Mouse (Mus musculus) kidney, postnatal 0 days (tissue): Measurements from ENCODE around the gene Zmym6. TPM values are rescaled to one million over a fixed set of nuclear protein-coding genes. Genes with fewer than 3 reads are reported as not detected.

Experiments used
- ATAC-seq: fragments of 200-750 bp; cut with Nextera tagmentation; replicated peaks from 2 replicates; pipeline ENCODE4 v1.8.0; 2017; ENCODE audit warnings: low read depth, moderate number of reproducible peaks, moderate TSS enrichment, moderate library complexity; ENCODE audit not compliant: low FRiP score
- DNase-seq: peaks from one replicate; pipeline ENCODE4 v3.0.0-alpha.2; 2016; ENCODE audit warnings: low spot score
- H3K27ac ChIP-seq: fragments of 300-500 bp; sonication (generic); 2 replicates; pipeline ENCODE4 v1.5.1; 2014; ENCODE audit warnings: mild to moderate bottlenecking
- H3K27me3 ChIP-seq: fragments of 300-500 bp; sonication (generic); 2 replicates; pipeline ENCODE4 v1.6.1; 2014; ENCODE audit warnings: low read length, mixed read lengths; ENCODE audit not compliant: insufficient read depth
- H3K36me3 ChIP-seq: fragments of 300-500 bp; sonication (generic); 2 replicates; pipeline ENCODE4 v1.6.1; 2014; ENCODE audit warnings: low read length, mixed read lengths; ENCODE audit not compliant: insufficient read depth
- H3K4me1 ChIP-seq: fragments of 300-500 bp; sonication (generic); replicated peaks from 2 replicates; pipeline ENCODE4 v1.6.1; 2014; ENCODE audit warnings: antibody characterized with exemption, low read length, mixed read lengths; ENCODE audit not compliant: insufficient read depth
- H3K4me2 ChIP-seq: fragments of 300-500 bp; sonication (generic); 2 replicates; pipeline ENCODE4 v1.6.1; 2014; ENCODE audit warnings: mild to moderate bottlenecking, low read length, moderate library complexity, mixed read lengths
- H3K4me3 ChIP-seq: fragments of 300-500 bp; sonication (generic); replicated peaks from 2 replicates; pipeline ENCODE4 v1.5.1; 2014; ENCODE audit warnings: low read depth, low read length
- H3K9ac ChIP-seq: fragments of 300-500 bp; sonication (generic); 2 replicates; pipeline ENCODE4 v1.6.1; 2014; ENCODE audit warnings: low read depth, low read length
- H3K9me3 ChIP-seq: fragments of 300-500 bp; sonication (generic); replicated peaks from 2 replicates; pipeline ENCODE4 v1.6.1; 2016; ENCODE audit warnings: low read length, inconsistent platforms, mixed read lengths
- CTCF ChIP-seq: IDR thresholded peaks from 2 replicates; pipeline ENCODE4 v1.5.1; 2016; ENCODE audit warnings: antibody characterized with exemption, low read depth, mild to moderate bottlenecking, moderate library complexity
- WGBS: fragments of 180-500 bp; shearing (Covaris S2); extraction: QIAGEN DNeasy Blood & Tissue Kit; methylation state at CpG from one replicate; pipeline ENCODE4 v1.1.7; 2014; 5-methylcytosine and 5-hydroxymethylcytosine counted together
- polyA plus RNA-seq: library from polyadenylated mRNA; unstranded; fragments of >200 nt; fragmentation: Nextera tagmentation; extraction: Ambion mirVana; gene quantifications from 2 replicates; pipeline ENCODE4 v1.2.1, GENCODE M21; 2015

Zmym6 gene
- polyA plus RNA-seq, 1 experiment from 2014 or later = 12.8 TPM

DNA sequence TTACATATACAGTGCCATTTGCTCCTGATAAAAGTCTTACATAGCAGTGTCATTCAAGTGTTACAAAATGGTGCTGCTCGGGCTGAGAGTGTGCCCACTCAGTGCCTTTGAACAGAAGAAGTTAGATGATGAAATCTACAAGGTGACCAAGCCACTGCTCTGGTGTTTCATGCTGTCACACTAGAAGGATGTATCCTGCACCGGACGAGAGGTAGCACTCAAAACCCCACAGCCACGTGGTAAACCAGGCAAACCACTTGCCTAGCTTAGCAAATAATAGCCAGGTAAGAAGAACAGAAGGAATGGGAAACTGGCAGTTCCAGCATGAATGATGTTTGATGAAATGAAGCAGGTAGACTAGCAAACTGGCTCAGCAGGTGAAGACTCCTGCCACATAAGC is 33.4 kb downstream of the Zmym6 start:
- Histone ChIP-seq H3K4me2 (no peak overlapping the region), H3K9me3 (no peaks in the 10 kb centered on the region), H3K4me1 (no peaks in the 10 kb centered on the region), H3K9ac (no peak overlapping the region), H3K27ac (no peak overlapping the region), H3K4me3 (no peak overlapping the region), H3K36me3 (0 out of 2 replicates have a peak, but pooled peaks cover 7% of the 10 kb centered on the region), H3K27me3 (no peaks in the 10 kb centered on the region)
- DNase-seq (no peak), ATAC-seq (no peak)
- WGBS = 68% methylated on average over 4 of the region's 4 CpGs
- no peak for TF ChIP-seq CTCF

DNA sequence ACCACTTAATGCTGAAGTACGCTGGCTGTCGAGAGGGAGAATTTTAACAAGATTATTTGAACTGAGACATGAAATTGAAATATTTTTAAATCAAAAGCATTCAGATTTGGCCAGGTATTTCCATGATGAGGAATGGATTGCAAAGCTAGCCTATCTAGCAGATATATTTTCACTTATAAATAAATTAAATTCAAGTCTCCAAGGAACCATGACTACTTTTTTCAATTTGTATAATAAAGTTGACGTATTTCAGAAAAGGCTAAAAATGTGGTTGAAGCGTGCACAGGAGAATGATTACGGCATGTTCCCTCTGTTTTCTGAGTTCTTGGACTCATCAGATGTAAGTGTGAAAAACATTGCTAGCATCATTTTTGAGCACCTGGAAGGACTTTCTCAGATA is 46.2 kb downstream of the Zmym6 start, which contains the start of gene Tmem35b:
Gene Tmem35b (plus strand): TSS at position 301 of the 400 bp plus-strand sequence.
- H3K4me1 ChIP-seq = no peaks in the 10 kb centered on the region
- DNase-seq (no peak), ATAC-seq (no peak)
- 96% methylated on average over 5 of the region's 5 CpGs for WGBS
- no peak within 1 kb of the TSS for H3K9ac ChIP-seq
- no peak within 1 kb of the TSS for H3K27ac ChIP-seq
- no peaks in the 10 kb centered on the region for H3K27me3 ChIP-seq
- no peak within 1 kb of the TSS for H3K4me3 ChIP-seq
- TF ChIP-seq CTCF = no peak
- H3K4me2 ChIP-seq = no peak within 1 kb of the TSS
- no peaks in the 10 kb centered on the region for H3K36me3 ChIP-seq
- no peaks in the 10 kb centered on the region for H3K9me3 ChIP-seq

DNA sequence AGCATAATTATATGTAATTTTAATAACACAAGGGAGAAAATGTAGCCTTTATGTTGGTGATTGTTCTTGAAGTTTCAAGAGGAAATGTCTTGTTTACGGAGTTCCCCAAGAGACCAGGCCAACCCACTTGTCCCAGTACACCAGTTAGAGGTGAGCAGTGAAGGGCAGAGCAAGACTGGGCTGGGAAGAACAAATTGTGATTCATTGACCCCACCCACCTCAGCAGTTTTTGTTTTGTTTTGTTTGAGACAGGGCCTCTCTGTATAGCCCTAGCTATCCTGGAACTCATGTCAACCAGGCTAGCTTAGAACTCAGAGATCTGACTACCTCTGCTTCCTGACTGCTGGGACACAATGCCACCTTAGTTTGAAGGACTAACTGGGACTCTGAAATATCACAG is 47.1 kb downstream of the Zmym6 start:
- no peak for TF ChIP-seq CTCF
- H3K9ac ChIP-seq = no peak overlapping the region
- H3K4me1 ChIP-seq = no peaks in the 10 kb centered on the region
- H3K27ac ChIP-seq = no peak overlapping the region
- no peaks in the 10 kb centered on the region for H3K9me3 ChIP-seq
- ATAC-seq (no peak), DNase-seq (no peak)
- H3K27me3 ChIP-seq = no peaks in the 10 kb centered on the region
- no peak overlapping the region for H3K4me3 ChIP-seq
- H3K36me3 ChIP-seq = no peaks in the 10 kb centered on the region
- no peak overlapping the region for H3K4me2 ChIP-seq
- 81% methylated on average over 1 of the region's 1 CpGs for WGBS

DNA sequence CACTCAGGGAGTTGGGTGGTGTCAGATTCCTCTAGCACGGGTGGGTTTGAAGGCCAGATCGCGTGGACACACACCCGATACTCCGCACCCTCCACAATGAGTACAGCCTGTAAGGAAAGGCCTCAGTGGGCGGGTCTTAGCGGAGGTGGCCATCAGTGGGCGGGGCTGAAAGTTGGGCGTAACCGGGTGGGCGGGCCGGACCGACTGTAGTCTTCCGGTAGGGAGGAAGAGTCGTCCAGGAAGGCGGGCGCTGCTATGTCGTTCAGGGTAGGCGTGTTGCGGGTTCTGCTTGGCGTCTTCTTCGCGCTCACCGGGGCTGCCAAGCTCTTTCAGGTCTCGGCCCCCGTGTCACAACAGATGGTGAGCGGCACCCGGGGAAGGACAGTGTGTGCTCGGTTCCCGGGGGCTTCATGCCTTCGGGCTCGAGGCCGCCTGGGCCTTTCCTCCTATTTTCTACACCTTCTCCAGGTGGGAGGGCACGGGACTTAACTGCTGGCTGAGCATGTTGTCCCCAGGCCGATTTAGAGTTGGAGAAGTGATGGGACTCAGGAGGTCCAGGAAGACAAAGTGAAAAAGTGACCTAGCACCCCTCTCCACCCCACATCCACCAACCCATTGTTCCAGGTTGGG is 48.8 kb downstream of the Zmym6 start:
- 0% methylated on average over 35 of the region's 35 CpGs for WGBS
- H3K36me3 ChIP-seq = no peaks in the 10 kb centered on the region
- no peaks in the 10 kb centered on the region for H3K27me3 ChIP-seq
- ATAC-seq (peak; percentile 94), DNase-seq (peak; percentile 96)
- peak overlapping the region; percentile 83 for H3K4me2 ChIP-seq
- TF ChIP-seq CTCF = no peak
- peak overlapping the region; percentile 59 for H3K4me3 ChIP-seq
- peak overlapping the region; percentile 69 for H3K9ac ChIP-seq
- H3K27ac ChIP-seq = 0 out of 2 replicates have a peak overlapping the region, but pooled peaks have one; percentile 38
- H3K4me1 ChIP-seq = no peaks in the 10 kb centered on the region
- no peaks in the 10 kb centered on the region for H3K9me3 ChIP-seq

DNA sequence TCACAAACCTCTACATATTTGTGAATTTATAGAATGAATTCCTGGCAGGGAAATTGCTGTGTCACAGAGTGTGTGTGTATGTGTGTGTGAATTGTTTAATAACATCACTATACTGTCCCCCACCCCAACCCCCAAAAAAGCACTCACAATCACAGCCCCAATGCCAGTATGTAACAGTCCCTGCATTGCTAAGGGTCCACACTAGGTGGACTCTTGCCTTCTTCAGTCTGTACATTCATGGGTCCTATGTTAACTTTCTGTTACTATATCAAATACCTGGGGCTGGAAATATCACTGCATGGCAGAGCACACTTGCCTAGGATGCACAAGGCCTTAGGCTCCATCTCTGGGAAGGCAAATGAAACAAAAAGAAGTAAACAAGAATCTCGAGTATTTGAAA is 57.5 kb downstream of the Zmym6 start:
- Histone ChIP-seq H3K27ac (no peak overlapping the region), H3K9me3 (no peaks in the 10 kb centered on the region), H3K9ac (no peak overlapping the region), H3K27me3 (no peaks in the 10 kb centered on the region), H3K4me1 (no peaks in the 10 kb centered on the region), H3K4me3 (no peak overlapping the region), H3K4me2 (no peak overlapping the region), H3K36me3 (no peaks in the 10 kb centered on the region)
- DNase-seq = no peak
- ATAC-seq = no peak
- peak; percentile 5; the same call in 1 of the 2 replicates for TF ChIP-seq CTCF
- WGBS = 27% methylated on average over 1 of the region's 1 CpGs

DNA sequence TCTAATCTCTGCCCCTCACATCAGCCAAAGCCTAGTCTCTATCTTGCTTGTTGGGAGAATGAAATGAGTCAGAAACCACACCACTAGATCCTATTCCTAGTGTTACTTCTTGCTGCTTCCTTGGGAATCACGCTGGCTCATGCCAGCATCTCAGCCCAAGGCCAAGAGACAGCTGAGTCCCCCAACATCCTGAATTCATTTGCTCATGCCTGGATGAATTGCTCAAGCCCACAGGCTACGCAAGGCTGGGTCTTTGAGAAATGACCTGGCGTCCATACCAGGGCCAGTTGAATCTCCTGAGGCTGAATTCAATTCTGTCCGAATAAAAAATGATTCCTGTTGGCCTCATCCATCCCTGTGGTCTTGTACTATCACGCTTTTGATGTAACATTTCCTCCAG is 60.4 kb downstream of the Zmym6 start:
- WGBS = 84% methylated on average over 5 of the region's 5 CpGs
- Histone ChIP-seq H3K36me3 (no peaks in the 10 kb centered on the region), H3K4me3 (no peak overlapping the region), H3K4me2 (no peak overlapping the region), H3K9me3 (no peaks in the 10 kb centered on the region), H3K9ac (no peak overlapping the region), H3K27ac (no peak overlapping the region), H3K27me3 (no peaks in the 10 kb centered on the region), H3K4me1 (no peaks in the 10 kb centered on the region)
- TF ChIP-seq CTCF = no peak
- ATAC-seq (no peak), DNase-seq (no peak)

DNA sequence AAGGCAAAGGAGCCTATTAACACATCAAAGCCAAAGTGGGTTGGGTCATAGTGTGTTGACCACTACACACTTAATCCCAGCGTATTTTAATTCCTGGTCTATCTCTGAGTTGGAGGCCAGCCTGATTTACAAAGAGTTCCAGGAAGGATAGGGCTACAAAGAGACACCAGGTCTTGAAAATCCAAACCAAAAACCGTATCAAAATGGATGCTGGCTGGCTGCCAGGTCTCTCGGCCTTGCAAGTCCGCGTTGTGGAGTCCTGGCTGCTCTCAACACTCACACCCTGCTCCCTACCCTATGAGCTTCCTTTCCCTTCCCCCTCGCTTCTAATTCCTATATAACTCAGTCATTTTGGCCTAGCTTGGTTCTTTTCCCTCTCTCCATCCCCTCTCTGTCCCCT is 61.3 kb downstream of the Zmym6 start:
- 50% methylated on average over 6 of the region's 6 CpGs for WGBS
- TF ChIP-seq CTCF = no peak
- no peak for ATAC-seq

More for the DNA sequence above, 61.3 kb downstream of the Zmym6 start:
- no peaks in the 10 kb centered on the region for H3K4me1 ChIP-seq
- DNase-seq = no peak
- no peak overlapping the region for H3K4me3 ChIP-seq
- no peaks in the 10 kb centered on the region for H3K9me3 ChIP-seq
- H3K4me2 ChIP-seq = no peak overlapping the region
- H3K36me3 ChIP-seq = no peaks in the 10 kb centered on the region
- no peak overlapping the region for H3K9ac ChIP-seq
- H3K27me3 ChIP-seq = no peaks in the 10 kb centered on the region
- H3K27ac ChIP-seq = no peak overlapping the region
